Mouse (Mus musculus) mature B cell (primary cell): ENCODE results near the gene Zfp428.
"Not testable (repeated sequence)": the region's sequence is repeated elsewhere in the genome, so short reads cannot be mapped to it uniquely, and the experiment has no call there.

Experiments
- in situ Hi-C: fragments of 300-500 bp; cut with MboI; formaldehyde crosslinking; loops from 2 replicates; pipeline ENCODE4 v1.14.3; 2019

Gene Zfp428

GRCm38 (mm10) chr7:24520054-24520453 lies 13.2 kb downstream of the Zfp428 start:
- in situ Hi-C loops, result not testable (repeated sequence)

GRCm38 (mm10) chr7:24522805-24523204 lies 16.0 kb downstream of the Zfp428 start:
- in situ Hi-C loops, result no loop called here

- in situ Hi-C loops, result no loop called here
These were observed 16.9 kb downstream of the Zfp428 start for GRCm38 (mm10) chr7:24523723-24524122.

- in situ Hi-C loops, result no loop called here
These were observed 18.2 kb downstream of the Zfp428 start for GRCm38 (mm10) chr7:24524978-24525377.

GRCm38 (mm10) chr7:24525686-24526420 lies 19.0 kb downstream of the Zfp428 start:
- in situ Hi-C loops, result no loop called here

GRCm38 (mm10) chr7:24528861-24529260 lies 22.1 kb downstream of the Zfp428 start:
- in situ Hi-C loops, result no loop called here

- in situ Hi-C loops, result no loop called here
These were observed 22.8 kb downstream of the Zfp428 start for GRCm38 (mm10) chr7:24529580-24529979.

- in situ Hi-C loops, result no loop called here
These were observed 23.5 kb downstream of the Zfp428 start, which contains the start of gene Irgq for GRCm38 (mm10) chr7:24530062-24530931. Gene Irgq, plus strand, starts transcription at chr7:24530689.

GRCm38 (mm10) chr7:24531211-24531971 lies 24.6 kb downstream of the Zfp428 start:
- in situ Hi-C loops, result no loop called here

GRCm38 (mm10) chr7:24533031-24533571 lies 26.3 kb downstream of the Zfp428 start:
- in situ Hi-C loops, result no loop called here

GRCm38 (mm10) chr7:24533806-24534205 lies 27.0 kb downstream of the Zfp428 start:
- in situ Hi-C loops, result no loop called here

GRCm38 (mm10) chr7:24534301-24534700 lies 27.5 kb downstream of the Zfp428 start:
- in situ Hi-C loops, result no loop called here

GRCm38 (mm10) chr7:24537081-24537480 lies 30.3 kb downstream of the Zfp428 start:
- in situ Hi-C loops, result no loop called here

- in situ Hi-C loops, result no loop called here
These were observed 30.8 kb downstream of the Zfp428 start for GRCm38 (mm10) chr7:24537591-24537990.

- in situ Hi-C loops, result no loop called here
These were observed 31.3 kb downstream of the Zfp428 start for GRCm38 (mm10) chr7:24538154-24538553.

GRCm38 (mm10) chr7:24538701-24539100 lies 31.9 kb downstream of the Zfp428 start:
- in situ Hi-C loops, result no loop called here

- in situ Hi-C loops, result no loop called here
These were observed 32.9 kb downstream of the Zfp428 start for GRCm38 (mm10) chr7:24539686-24540085.

- in situ Hi-C loops, result no loop called here
These were observed 37.7 kb downstream of the Zfp428 start for GRCm38 (mm10) chr7:24544506-24544905.

GRCm38 (mm10) chr7:24546068-24546614 lies 39.3 kb downstream of the Zfp428 start, which contains the start of the genes Pinlyp and Xrcc1:
Gene Pinlyp, minus strand, starts transcription at chr7:24546118.
Gene Xrcc1, plus strand, starts transcription at chr7:24546289.
- in situ Hi-C loops, result no loop called here

- in situ Hi-C loops, result no loop called here
These were observed 40.0 kb downstream of the Zfp428 start for GRCm38 (mm10) chr7:24546634-24547389.
